Mouse (Mus musculus) olfactory bulb, adult 2 months (tissue): ENCODE results near the gene Pigm.

ENCODE experiments used
- CTCF ChIP-seq: fragments of 200-500 bp; IDR thresholded peaks from 2 replicates; pipeline ENCODE4 v1.5.1; 2012; ENCODE audit warnings: low read depth, mild to moderate bottlenecking, low read length, moderate library complexity; ENCODE audit not compliant: insufficient read depth
- POLR2A ChIP-seq: fragments of 200-500 bp; IDR thresholded peaks from 2 replicates; pipeline ENCODE4 v1.6.1; 2012; ENCODE audit warnings: mild to moderate bottlenecking, low read depth, low read length, moderate library complexity; ENCODE audit not compliant: insufficient read depth

DNA sequence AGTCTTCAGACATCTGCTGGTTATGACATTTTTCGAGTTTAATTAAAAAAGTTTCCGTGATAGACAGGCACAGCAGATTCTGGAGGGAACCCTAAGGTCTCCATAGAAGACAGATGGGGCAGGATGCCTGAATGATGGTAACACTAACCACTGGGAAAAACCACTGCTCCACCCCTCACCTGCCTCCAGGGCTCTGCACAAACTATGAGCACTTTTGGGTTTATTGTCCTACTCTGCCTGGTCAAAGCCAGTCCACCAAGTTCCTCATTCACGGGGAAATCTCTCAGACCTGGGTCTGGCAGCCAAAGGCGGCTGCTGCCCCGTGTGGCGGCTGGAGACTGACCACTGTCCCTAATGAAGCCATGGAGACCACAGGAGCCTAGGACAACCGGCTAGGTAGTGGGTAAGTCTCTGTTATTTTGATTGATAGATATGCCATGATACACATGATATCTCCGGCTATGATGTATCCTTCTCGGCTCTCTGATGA lies 54.4 kb downstream of the Pigm start:
- TF ChIP-seq CTCF (no peak), POLR2A (no peak)
